Mouse (Mus musculus): ENCODE measurements at regions not wholly inside any gene's neighbourhood (a gene's known extent, or its start where the extent isn't known, plus 50 kb on each side); places are given as distances from the start of the nearest gene placed in this dataset.

- TF ChIP-seq TAL1 (IDR thresholded peaks at IDR 0.05; ENCODE audit: low read length) (no peak), GATA1 (IDR thresholded peaks at IDR 0.05; ENCODE audit: low read length) (no peak)
Measured at GRCm38 (mm10) chr13:99630356-99630755, 114.0 kb upstream of the Map1b start.
